Mouse (Mus musculus) kidney, postnatal 10 days (tissue): ENCODE results near the gene Olfr1228.

Source experiments
- DNase-seq: peaks from one replicate; pipeline ENCODE4 v3.0.0; 2021; ENCODE audit warnings: mixed read lengths

Olfr1228 gene

GRCm38 (mm10) chr2:89253962-89254361, at the start of gene Olfr1228:
TSS of gene Olfr1228 (minus strand) at chr2:89254062.
- DNase-seq, result no peak

DNA sequence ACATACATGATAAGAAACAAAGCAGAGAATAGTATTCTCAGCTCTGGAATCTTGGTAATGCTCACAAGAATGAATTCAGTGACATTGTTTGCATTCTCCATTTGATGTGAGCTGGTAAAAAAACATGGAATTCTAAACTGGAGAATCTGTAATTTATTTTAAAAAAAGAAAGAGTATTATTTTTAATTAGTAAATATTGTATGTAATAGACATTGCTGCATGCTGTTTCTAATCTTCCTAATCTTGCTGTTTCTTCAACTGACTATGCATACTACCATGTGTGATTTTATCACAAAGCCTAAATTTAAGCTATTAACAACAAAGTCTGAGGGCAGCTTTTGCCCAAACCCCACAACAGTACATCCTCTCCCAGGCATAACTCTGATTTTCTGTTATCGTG, 43.3 kb upstream of the Olfr1228 start, which contains the start of gene Olfr1230:
Gene Olfr1230 (minus strand): TSS at position 101 of the 400 bp plus-strand sequence.
- no peak for DNase-seq

DNA sequence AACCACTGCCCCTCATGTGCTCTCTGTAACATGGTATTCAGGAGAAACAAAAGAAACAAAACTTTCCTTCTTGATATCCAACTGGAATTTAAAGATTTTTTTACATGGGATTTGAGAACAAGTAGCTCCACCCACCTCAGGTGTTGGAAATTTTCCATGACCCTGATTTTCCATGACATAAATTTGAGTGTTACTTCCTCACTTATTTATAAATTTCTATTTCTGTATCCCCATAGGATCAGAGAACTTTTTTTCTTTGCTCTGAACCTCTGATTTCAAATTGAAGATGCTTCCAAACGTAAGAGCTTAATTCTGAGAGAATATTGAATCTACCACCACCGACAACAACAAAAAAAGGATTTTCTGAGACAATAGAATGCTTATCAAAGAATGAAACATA, 34.1 kb upstream of the Olfr1228 start, which contains the start of gene Olfr1229:
Gene Olfr1229 (minus strand): TSS at position 101 of the 400 bp plus-strand sequence.
- DNase-seq, result no peak

- DNase-seq, result no peak
Observed at GRCm38 (mm10) chr2:89199948-89200347, 53.9 kb downstream of the Olfr1228 start, which contains the start of gene Olfr1226. TSS of gene Olfr1226 (minus strand) at chr2:89200048.
